Mouse (Mus musculus) brain, embryonic 14.5 days (tissue): ENCODE measurements around the gene Sigirr.

Experiments used
- CTCF ChIP-seq: fragments of 200-500 bp; IDR thresholded peaks from 2 replicates; pipeline ENCODE4 v1.5.1; 2012; ENCODE audit warnings: inconsistent platforms, mild to moderate bottlenecking, moderate library complexity, borderline replicate concordance; ENCODE audit not compliant: insufficient read depth, insufficient read length; ENCODE audit errors: extremely low read depth
- POLR2A ChIP-seq: fragments of 200-500 bp; IDR thresholded peaks from 2 replicates; pipeline ENCODE4 v1.6.1; 2012; ENCODE audit warnings: mild to moderate bottlenecking, inconsistent platforms, borderline replicate concordance; ENCODE audit not compliant: poor library complexity, insufficient read depth, insufficient read length, severe bottlenecking; ENCODE audit errors: extremely low read depth

GRCm38 (mm10) chr7:141073782-141074181, 26.6 kb downstream of the Sigirr start:
- no peak for TF ChIP-seq POLR2A
- TF ChIP-seq CTCF = no peak
